Mouse (Mus musculus) kidney, adult 11 months (tissue): Measurements from ENCODE around the gene Ddb1.
A peak's percentile ranks its signal among the peaks of the same experiment; 100 is the strongest.
"Not testable (repeated sequence)": the region's sequence is repeated elsewhere in the genome, so short reads cannot be mapped to it uniquely, and the experiment has no call there.

ENCODE experiments used
- DNase-seq: peaks from one replicate; pipeline ENCODE4 v3.0.0; 2022

Gene Ddb1

GRCm38 (mm10) chr19:10605293-10605900, at the start of gene Ddb1, which contains the start of gene Tkfc:
Gene Ddb1 (plus strand): TSS chr19:10605327.
Gene Tkfc (minus strand): TSS chr19:10605654.
- peak; percentile 98 for DNase-seq

GRCm38 (mm10) chr19:10555624-10556510, 49.3 kb upstream of the Ddb1 start, which contains the start of gene Tmem216:
Gene Tmem216 (minus strand): TSS chr19:10556238.
- peak; percentile 80 for DNase-seq

- DNase-seq, result no peak
Observed at GRCm38 (mm10) chr19:10557001-10557400, 48.1 kb upstream of the Ddb1 start.

GRCm38 (mm10) chr19:10557430-10557829, 47.7 kb upstream of the Ddb1 start:
- DNase-seq, result no peak

- not testable (repeated sequence) for DNase-seq
Observed at GRCm38 (mm10) chr19:10557837-10558375, 47.2 kb upstream of the Ddb1 start.

GRCm38 (mm10) chr19:10560108-10560507, 45.0 kb upstream of the Ddb1 start:
- no peak for DNase-seq

- DNase-seq, result no peak
Observed at GRCm38 (mm10) chr19:10561558-10562314, 43.4 kb upstream of the Ddb1 start.

GRCm38 (mm10) chr19:10562351-10562750, 42.8 kb upstream of the Ddb1 start:
- DNase-seq, result no peak

- DNase-seq, result no peak
Observed at GRCm38 (mm10) chr19:10564278-10564677, 40.8 kb upstream of the Ddb1 start.

- no peak for DNase-seq
Observed at GRCm38 (mm10) chr19:10565217-10565616, 39.9 kb upstream of the Ddb1 start.

- no peak for DNase-seq
Observed at GRCm38 (mm10) chr19:10569627-10570026, 35.5 kb upstream of the Ddb1 start.

- DNase-seq, result peak; percentile 93
Observed at GRCm38 (mm10) chr19:10576690-10577561, 28.2 kb upstream of the Ddb1 start, which contains the start of the genes Cyb561a3 and Tmem138. Gene Cyb561a3 (plus strand): TSS chr19:10577172. Gene Tmem138 (minus strand): TSS chr19:10577362.

GRCm38 (mm10) chr19:10580102-10580501, 25.0 kb upstream of the Ddb1 start:
- DNase-seq, result no peak

GRCm38 (mm10) chr19:10580761-10581160, 24.4 kb upstream of the Ddb1 start:
- DNase-seq, result no peak

- no peak for DNase-seq
Observed at GRCm38 (mm10) chr19:10581984-10582383, 23.1 kb upstream of the Ddb1 start.

GRCm38 (mm10) chr19:10583550-10584146, 21.5 kb upstream of the Ddb1 start:
- no peak for DNase-seq

GRCm38 (mm10) chr19:10585112-10585511, 20.0 kb upstream of the Ddb1 start:
- no peak for DNase-seq

- no peak for DNase-seq
Observed at GRCm38 (mm10) chr19:10587231-10587630, 17.9 kb upstream of the Ddb1 start.

GRCm38 (mm10) chr19:10589127-10589857, 15.8 kb upstream of the Ddb1 start:
- DNase-seq, result no peak

- DNase-seq, result no peak
Observed at GRCm38 (mm10) chr19:10590301-10590700, 14.8 kb upstream of the Ddb1 start.
